Mouse (Mus musculus): Measurements from ENCODE around the gene Pde2a.

DNA sequence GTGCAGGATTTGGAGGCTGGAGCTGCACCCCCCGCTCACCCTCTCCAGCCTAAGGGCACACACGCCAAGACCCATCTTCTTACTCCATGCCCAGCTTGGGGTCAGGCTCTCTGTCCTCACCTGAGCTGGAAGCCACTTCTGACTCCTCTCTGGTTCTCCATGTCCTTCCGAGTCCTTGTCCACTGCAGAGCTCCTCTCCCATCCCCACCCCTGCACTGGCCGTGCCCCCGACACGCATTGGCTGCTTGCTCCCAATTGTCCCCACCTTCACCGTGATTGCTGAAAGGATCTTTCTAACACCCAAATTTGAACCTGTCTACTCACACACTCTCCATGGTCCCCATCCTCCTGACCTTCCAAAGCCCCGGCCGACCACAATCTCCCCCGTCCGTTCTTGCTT lies 40.1 kb downstream of the Pde2a start:
- TF ChIP-seq CTCF (IDR thresholded peaks at IDR 0.05; ENCODE audit: borderline replicate concordance, insufficient read depth, low read length) = no peak
- TF ChIP-seq POLR2A (IDR thresholded peaks at IDR 0.05; ENCODE audit: low read depth, low read length) = no peak
